Mouse (Mus musculus) testis, adult 2 months (tissue): ENCODE measurements at regions not wholly inside any gene's neighbourhood (a gene's known extent, or its start where the extent isn't known, plus 50 kb on each side); places are given as distances from the start of the nearest gene placed in this dataset.

Experiments used
- CTCF ChIP-seq: fragments of 200-500 bp; IDR thresholded peaks from 2 replicates; pipeline ENCODE4 v1.5.1; 2012; ENCODE audit warnings: low read depth, mild to moderate bottlenecking, inconsistent platforms, low read length, moderate library complexity; ENCODE audit not compliant: control insufficient read depth, insufficient read depth, insufficient replicate concordance
- POLR2A ChIP-seq: fragments of 200-500 bp; IDR thresholded peaks from 2 replicates; pipeline ENCODE4 v1.6.1; 2012; ENCODE audit warnings: low read depth, mild to moderate bottlenecking, inconsistent platforms, low read length, moderate library complexity; ENCODE audit not compliant: control insufficient read depth

DNA sequence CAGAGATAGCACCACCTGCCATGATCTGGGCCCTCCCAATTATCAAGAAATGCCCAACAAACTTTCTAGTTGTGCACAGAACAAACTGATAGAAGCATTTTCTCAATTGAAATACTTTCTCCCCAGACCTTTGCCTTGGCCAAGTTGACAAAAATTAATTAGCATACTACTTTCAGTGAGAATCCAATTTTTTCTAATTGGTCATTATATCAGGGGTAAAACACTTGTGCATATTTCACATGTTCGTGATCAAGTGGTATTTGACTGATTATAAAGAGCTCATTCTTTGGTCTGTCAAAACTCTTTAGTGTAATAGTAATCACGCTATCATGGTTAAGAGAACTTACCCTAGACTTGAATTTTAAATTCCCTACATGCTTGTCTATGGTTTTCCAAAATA is 117.2 kb downstream of the Alg10b start:
- TF ChIP-seq POLR2A = no peak
- no peak for TF ChIP-seq CTCF
